Mouse (Mus musculus): ENCODE measurements around the gene Xylt1. TPM values are rescaled to one million over a fixed set of nuclear protein-coding genes. Genes with fewer than 3 reads are reported as not detected.

Gene Xylt1
- total RNA-seq, 2 experiments from 2014 or later: 54.7 to 66.3 TPM

- DNase-seq (ENCODE audit: low spot score in 2 of 2): no peak
Observed at GRCm38 (mm10) chr7:117435091-117435490, 54.3 kb downstream of the Xylt1 start.

GRCm38 (mm10) chr7:117435730-117436441, 55.1 kb downstream of the Xylt1 start:
- peak; percentile 56 to 75 for DNase-seq (ENCODE audit: low spot score in 2 of 2)

GRCm38 (mm10) chr7:117436892-117437291, 56.1 kb downstream of the Xylt1 start:
- peak; percentile 34 to 39 for DNase-seq (ENCODE audit: low spot score in 2 of 2)

- peak; percentile 33 to 49 for DNase-seq (ENCODE audit: low spot score in 2 of 2)
Observed at GRCm38 (mm10) chr7:117440994-117441393, 60.2 kb downstream of the Xylt1 start.

- DNase-seq (ENCODE audit: low spot score in 2 of 2): no peak
Observed at GRCm38 (mm10) chr7:117442639-117443038, 61.9 kb downstream of the Xylt1 start.

GRCm38 (mm10) chr7:117443215-117443614, 62.4 kb downstream of the Xylt1 start:
- no peak for DNase-seq (ENCODE audit: low spot score in 2 of 2)

GRCm38 (mm10) chr7:117445471-117445870, 64.7 kb downstream of the Xylt1 start:
- no peak for DNase-seq (ENCODE audit: low spot score in 2 of 2)

- no peak for DNase-seq (ENCODE audit: low spot score in 2 of 2)
Observed at GRCm38 (mm10) chr7:117449605-117450004, 68.8 kb downstream of the Xylt1 start.

GRCm38 (mm10) chr7:117451212-117451611, 70.4 kb downstream of the Xylt1 start:
- no peak for DNase-seq (ENCODE audit: low spot score in 2 of 2)

GRCm38 (mm10) chr7:117452269-117452668, 71.5 kb downstream of the Xylt1 start:
- DNase-seq (ENCODE audit: low spot score in 2 of 2): no peak

- DNase-seq (ENCODE audit: low spot score in 2 of 2): no peak
Observed at GRCm38 (mm10) chr7:117454789-117455548, 74.2 kb downstream of the Xylt1 start.

- peak; percentile 62 to 64 for DNase-seq (ENCODE audit: low spot score in 2 of 2)
Observed at GRCm38 (mm10) chr7:117462196-117462935, 81.6 kb downstream of the Xylt1 start.

GRCm38 (mm10) chr7:117464956-117465355, 84.2 kb downstream of the Xylt1 start:
- DNase-seq (ENCODE audit: low spot score in 2 of 2): no peak

- DNase-seq (ENCODE audit: low spot score in 2 of 2): no peak
Observed at GRCm38 (mm10) chr7:117466006-117466780, 85.4 kb downstream of the Xylt1 start.

- no peak for DNase-seq (ENCODE audit: low spot score in 2 of 2)
Observed at GRCm38 (mm10) chr7:117470243-117470802, 89.5 kb downstream of the Xylt1 start.

- peak in 1 of 2 experiments; percentile 49 for DNase-seq (ENCODE audit: low spot score in 2 of 2)
Observed at GRCm38 (mm10) chr7:117472055-117472780, 91.4 kb downstream of the Xylt1 start.

- DNase-seq (ENCODE audit: low spot score in 2 of 2): peak; percentile 45 to 55
Observed at GRCm38 (mm10) chr7:117472781-117473743, 92.3 kb downstream of the Xylt1 start.

- DNase-seq (ENCODE audit: low spot score in 2 of 2): no peak
Observed at GRCm38 (mm10) chr7:117474302-117474701, 93.5 kb downstream of the Xylt1 start.

- DNase-seq (ENCODE audit: low spot score in 2 of 2): no peak
Observed at GRCm38 (mm10) chr7:117475106-117475505, 94.3 kb downstream of the Xylt1 start.
